Mouse (Mus musculus): ENCODE data around the gene Gm5128. TPM values are rescaled to one million over a fixed set of nuclear protein-coding genes. Genes with fewer than 3 reads are reported as not detected.
"Not testable (repeated sequence)": the region's sequence is repeated elsewhere in the genome, so short reads cannot be mapped to it uniquely, and the experiment has no call there.

Gene Gm5128
- not detected in 2 replicates for polyA plus RNA-seq (2015; fragmentation: Nextera tagmentation; extraction: Ambion mirVana)

GRCm38 (mm10) chrX:135372984-135373383 is at the start of gene Gm5128:
TSS of gene Gm5128 (plus strand) at chrX:135373284.
- H3K9ac ChIP-seq; H3K4me3 ChIP-seq; H3K4me2 ChIP-seq; ATAC-seq (ENCODE audit: insufficient number of reproducible peaks, insufficient read depth, low FRiP score, low TSS enrichment, low read depth); H3K27me3 ChIP-seq; H3K9me3 ChIP-seq; H3K27ac ChIP-seq; H3K36me3 ChIP-seq; H3K4me1 ChIP-seq: not testable (repeated sequence)
- WGBS, result no CpG with 5 or more reads among the region's 15 CpGs

- H3K9ac ChIP-seq; ATAC-seq (ENCODE audit: insufficient number of reproducible peaks, insufficient read depth, low FRiP score, low TSS enrichment, low read depth); H3K27ac ChIP-seq; H3K4me2 ChIP-seq; H3K9me3 ChIP-seq; H3K4me1 ChIP-seq; H3K27me3 ChIP-seq; H3K36me3 ChIP-seq; H3K4me3 ChIP-seq: not testable (repeated sequence)
- 32% methylated on average over 3 of the region's 6 CpGs for WGBS
These were observed 12.4 kb upstream of the Gm5128 start for GRCm38 (mm10) chrX:135360685-135361084.

- H3K4me3 ChIP-seq; H3K4me2 ChIP-seq; H3K27ac ChIP-seq; H3K9ac ChIP-seq; ATAC-seq (ENCODE audit: insufficient number of reproducible peaks, insufficient read depth, low FRiP score, low TSS enrichment, low read depth); H3K36me3 ChIP-seq; H3K27me3 ChIP-seq; H3K4me1 ChIP-seq; H3K9me3 ChIP-seq: not testable (repeated sequence)
- no CpG with 5 or more reads among the region's 4 CpGs for WGBS
These were observed 11.1 kb upstream of the Gm5128 start for GRCm38 (mm10) chrX:135361943-135362342.

GRCm38 (mm10) chrX:135403578-135403977 is 30.5 kb downstream of the Gm5128 start:
- WGBS, result no CpG with 5 or more reads among the region's 3 CpGs
- not testable (repeated sequence) for H3K4me2 ChIP-seq; H3K9ac ChIP-seq; H3K36me3 ChIP-seq; H3K4me3 ChIP-seq; ATAC-seq (ENCODE audit: insufficient number of reproducible peaks, insufficient read depth, low FRiP score, low TSS enrichment, low read depth); H3K9me3 ChIP-seq; H3K4me1 ChIP-seq; H3K27me3 ChIP-seq; H3K27ac ChIP-seq

- 41% methylated on average over 4 of the region's 7 CpGs for WGBS
- not testable (repeated sequence) for H3K9me3 ChIP-seq; H3K27ac ChIP-seq; H3K4me1 ChIP-seq; H3K27me3 ChIP-seq; H3K4me3 ChIP-seq; H3K4me2 ChIP-seq; H3K9ac ChIP-seq; ATAC-seq (ENCODE audit: insufficient number of reproducible peaks, insufficient read depth, low FRiP score, low TSS enrichment, low read depth); H3K36me3 ChIP-seq
These were observed 48.1 kb downstream of the Gm5128 start for GRCm38 (mm10) chrX:135421203-135421602.

GRCm38 (mm10) chrX:135421824-135422223 is 48.7 kb downstream of the Gm5128 start:
- not testable (repeated sequence) for H3K9me3 ChIP-seq

GRCm38 (mm10) chrX:135422473-135422872 is 49.4 kb downstream of the Gm5128 start:
- WGBS, result no CpG with 5 or more reads among the region's 4 CpGs
- H3K27ac ChIP-seq; ATAC-seq (ENCODE audit: insufficient number of reproducible peaks, insufficient read depth, low FRiP score, low TSS enrichment, low read depth); H3K9ac ChIP-seq; H3K4me3 ChIP-seq; H3K4me1 ChIP-seq; H3K36me3 ChIP-seq; H3K27me3 ChIP-seq; H3K9me3 ChIP-seq; H3K4me2 ChIP-seq: not testable (repeated sequence)

More at GRCm38 (mm10) chrX:135421824-135422223, 48.7 kb downstream of the Gm5128 start:
- H3K4me2 ChIP-seq; H3K27me3 ChIP-seq; H3K4me3 ChIP-seq; H3K9ac ChIP-seq; ATAC-seq (ENCODE audit: insufficient number of reproducible peaks, insufficient read depth, low FRiP score, low TSS enrichment, low read depth); H3K27ac ChIP-seq; H3K36me3 ChIP-seq; H3K4me1 ChIP-seq: not testable (repeated sequence)

Other genes starting within 250 kb of the Gm5128 start
- not detected in 2 replicates for gene Gm15023, start 195.7 kb upstream of the Gm5128 start, polyA plus RNA-seq (2015; fragmentation: Nextera tagmentation; extraction: Ambion mirVana)
- gene Tceal6, start 162.6 kb upstream of the Gm5128 start, polyA plus RNA-seq (2015; fragmentation: Nextera tagmentation; extraction: Ambion mirVana), result 10.9 and 16.1 TPM in 2 replicates
- not detected in 2 replicates for gene Pramel3, start 71.0 kb upstream of the Gm5128 start, polyA plus RNA-seq (2015; fragmentation: Nextera tagmentation; extraction: Ambion mirVana)
- not detected in 2 replicates for gene Gm7903, start 60.6 kb downstream of the Gm5128 start, polyA plus RNA-seq (2015; fragmentation: Nextera tagmentation; extraction: Ambion mirVana)
- not detected in 2 replicates for gene AV320801, start 121.3 kb downstream of the Gm5128 start, polyA plus RNA-seq (2015; fragmentation: Nextera tagmentation; extraction: Ambion mirVana)
- gene Nxf7, start 225.5 kb downstream of the Gm5128 start, polyA plus RNA-seq (2015; fragmentation: Nextera tagmentation; extraction: Ambion mirVana), result not detected in 2 replicates

Measured in embryonic facial prominence, embryonic 13.5 days (tissue).